Mouse (Mus musculus): ENCODE data around the gene Zan.

GRCm38 (mm10) chr5:137510014-137510501 lies 33.2 kb upstream of the Zan start:
- no peak for TF ChIP-seq POLR2AphosphoS2 (IDR thresholded peaks at IDR 0.05; ENCODE audit: low read length)
- no peak for TF ChIP-seq HCFC1 (IDR thresholded peaks at IDR 0.05; ENCODE audit: low read depth, low read length)
- TF ChIP-seq CTCF (IDR thresholded peaks at IDR 0.05 in 2 of 3, conservative IDR thresholded peaks at IDR 0.05 in 1 of 3; ENCODE audit: control insufficient read depth in 1 of 3, insufficient read depth in 1 of 3, low read depth in 2 of 3, low read length in 3 of 3, poor library complexity in 1 of 3, severe bottlenecking in 1 of 3), result no peak
- TF ChIP-seq SMC3 (IDR thresholded peaks at IDR 0.05; ENCODE audit: low read depth, low read length), result no peak
- TF ChIP-seq USF1 (IDR thresholded peaks at IDR 0.05; ENCODE audit: low read depth, low read length), result peak; percentile 93
- TF ChIP-seq TAL1 (IDR thresholded peaks at IDR 0.05; ENCODE audit: low read length), result no peak
- TF ChIP-seq E2F4 (IDR thresholded peaks at IDR 0.05; ENCODE audit: borderline replicate concordance, low read depth, low read length), result no peak
- TF ChIP-seq MAFK (IDR thresholded peaks at IDR 0.05; ENCODE audit: borderline replicate concordance, low read depth, low read length), result no peak
